10 mouse cellular contexts compared by ENCODE assay signal in genomic region chr16:17633481-17634181, GRCm38 (mm10). TPM values are rescaled to one million over a fixed set of nuclear protein-coding genes. Genes with fewer than 3 reads are reported as not detected.
DNase-seq lines count a peak whose midpoint lies in the region; ATAC-seq and TF ChIP-seq lines count a peak whose summit lies in the region.
"Had no signal": no experiment of that assay in that cellular context is flagged by ENCODE, and none has a peak within 500 bp of the region (broad histone marks: within the 10 kb centered on the region; RNA-seq: fewer than 3 reads in every experiment).

No protein-coding gene starts in this region.

- no peak overlapping the region for H3K9ac ChIP-seq in heart, postnatal 0 days (replicated peaks; ENCODE audit: low read depth, low read length)
- no peak overlapping the region for H3K9ac ChIP-seq in heart, embryonic 12.5 days
- H3K9ac ChIP-seq in midbrain, postnatal 0 days (replicated peaks; ENCODE audit: low read length, poor library complexity, severe bottlenecking) = no peak overlapping the region
- no peak overlapping the region for H3K9ac ChIP-seq in midbrain, embryonic 15.5 days
- H3K9ac ChIP-seq in liver, embryonic 14.5 days (replicated peaks) = no peak overlapping the region
- H3K9ac ChIP-seq in kidney, embryonic 15.5 days = no peak overlapping the region

- WGBS in heart, postnatal 0 days = 70% methylated on average over 8 of the region's 8 CpGs
- WGBS in heart, embryonic 12.5 days = 59% methylated on average over 8 of the region's 8 CpGs
- WGBS in midbrain, postnatal 0 days = 76% methylated on average over 8 of the region's 8 CpGs
- WGBS in midbrain, embryonic 15.5 days = 75% methylated on average over 8 of the region's 8 CpGs
- WGBS in liver, embryonic 14.5 days (ENCODE audit: insufficient replicate concordance) = 59% methylated on average over 8 of the region's 8 CpGs
- WGBS in kidney, embryonic 15.5 days = 83% methylated on average over 8 of the region's 8 CpGs

- no peak overlapping the region for H3K4me2 ChIP-seq in heart, postnatal 0 days (ENCODE audit: low read depth, low read length)
- H3K4me2 ChIP-seq in heart, embryonic 12.5 days = no peak overlapping the region
- H3K4me2 ChIP-seq in midbrain, postnatal 0 days (ENCODE audit: low read depth, low read length, poor library complexity, severe bottlenecking) = no peak overlapping the region
- no peak overlapping the region for H3K4me2 ChIP-seq in midbrain, embryonic 15.5 days
- H3K4me2 ChIP-seq in liver, embryonic 14.5 days (ENCODE audit: low read depth) = no peak overlapping the region
- H3K4me2 ChIP-seq in kidney, embryonic 15.5 days = no peak overlapping the region

- peak; percentile 21 for TF ChIP-seq CTCF in heart, postnatal 0 days (IDR thresholded peaks at IDR 0.05; ENCODE audit: low read depth)
- TF ChIP-seq CTCF in midbrain, postnatal 0 days (IDR thresholded peaks at IDR 0.05) = peak; percentile 50; the same call in 1 of the 2 replicates
- TF ChIP-seq CTCF in liver, embryonic 14.5 days (IDR thresholded peaks at IDR 0.05; ENCODE audit: low read depth) = peak; percentile 77

- TF ChIP-seq EP300 in heart, postnatal 0 days (IDR thresholded peaks at IDR 0.05; ENCODE audit: low read depth) = no peak
- no peak for TF ChIP-seq EP300 in liver, embryonic 14.5 days (IDR thresholded peaks at IDR 0.05; ENCODE audit: low read depth)

- DNase-seq in heart, postnatal 0 days (ENCODE audit: low spot score) = no peak
- DNase-seq in midbrain, postnatal 0 days (ENCODE audit: low spot score) = no peak
- peak; percentile 67 for DNase-seq in R1 (ENCODE audit: low read depth, low spot score)
- no peak for DNase-seq in liver, embryonic 14.5 days (ENCODE audit: low read depth in 3 of 3, low spot score in 3 of 3)
- DNase-seq: lung, postnatal 14 days had no signal

- H3K4me3 ChIP-seq in heart, postnatal 0 days (ENCODE audit: low read depth, low read length) = no peak overlapping the region
- no peak overlapping the region for H3K4me3 ChIP-seq in heart, embryonic 12.5 days
- H3K4me3 ChIP-seq in midbrain, postnatal 0 days (ENCODE audit: low read depth, low read length) = no peak overlapping the region
- no peak overlapping the region for H3K4me3 ChIP-seq in midbrain, embryonic 15.5 days
- H3K4me3 ChIP-seq in liver, embryonic 14.5 days (ENCODE audit: insufficient read depth in 1 of 2, low read depth in 2 of 2, low read length in 2 of 2) = no peak overlapping the region
- H3K4me3 ChIP-seq in kidney, embryonic 15.5 days (replicated peaks) = no peak overlapping the region

- ATAC-seq in heart, postnatal 0 days (ENCODE audit: insufficient read depth, low read depth) = no peak
- ATAC-seq in heart, embryonic 12.5 days (ENCODE audit: insufficient number of reproducible peaks, low FRiP score) = no peak
- ATAC-seq in midbrain, postnatal 0 days (ENCODE audit: low FRiP score) = no peak
- ATAC-seq in midbrain, embryonic 15.5 days (replicated peaks) = no peak
- ATAC-seq in liver, embryonic 14.5 days (ENCODE audit: insufficient read depth) = no peak
- ATAC-seq in erythroid progenitor cell, adult 5-6 weeks (replicated peaks; ENCODE audit: low FRiP score, poor library complexity, severe bottlenecking) = no peak
- ATAC-seq in kidney, embryonic 15.5 days (replicated peaks; ENCODE audit: low FRiP score) = no peak

- peaks cover 45% of the 10 kb centered on the region for H3K36me3 ChIP-seq in heart, postnatal 0 days (replicated peaks; ENCODE audit: control insufficient read depth, insufficient read depth, low read length)
- H3K36me3 ChIP-seq in heart, embryonic 12.5 days = peaks cover 60% of the 10 kb centered on the region
- H3K36me3 ChIP-seq in midbrain, postnatal 0 days (ENCODE audit: insufficient read depth, low read length) = peaks cover 64% of the 10 kb centered on the region
- H3K36me3 ChIP-seq in midbrain, embryonic 15.5 days (replicated peaks) = peaks cover 32% of the 10 kb centered on the region
- peaks cover 56% of the 10 kb centered on the region for H3K36me3 ChIP-seq in liver, embryonic 14.5 days (replicated peaks; ENCODE audit: control insufficient read depth, insufficient read depth, low read depth)
- H3K36me3 ChIP-seq in kidney, embryonic 15.5 days = peaks cover 92% of the 10 kb centered on the region

- H3K9me3 ChIP-seq in heart, postnatal 0 days (replicated peaks; ENCODE audit: control insufficient read depth, low read length) = no peaks in the 10 kb centered on the region
- peaks cover 2% of the 10 kb centered on the region; the same call in 1 of the 2 replicates for H3K9me3 ChIP-seq in heart, embryonic 12.5 days (replicated peaks)
- no peaks in the 10 kb centered on the region for H3K9me3 ChIP-seq in midbrain, postnatal 0 days (ENCODE audit: low read length)
- H3K9me3 ChIP-seq in midbrain, embryonic 15.5 days = no peaks in the 10 kb centered on the region
- H3K9me3 ChIP-seq in liver, embryonic 14.5 days (ENCODE audit: control insufficient read depth, low read length) = no peaks in the 10 kb centered on the region
- H3K9me3 ChIP-seq in kidney, embryonic 15.5 days (replicated peaks) = no peaks in the 10 kb centered on the region

- H3K27me3 ChIP-seq in heart, postnatal 0 days (ENCODE audit: control insufficient read depth, insufficient read depth, low read length) = no peaks in the 10 kb centered on the region
- no peaks in the 10 kb centered on the region for H3K27me3 ChIP-seq in heart, embryonic 12.5 days (replicated peaks)
- H3K27me3 ChIP-seq in midbrain, postnatal 0 days (ENCODE audit: insufficient read depth, low read length) = no peaks in the 10 kb centered on the region
- no peaks in the 10 kb centered on the region for H3K27me3 ChIP-seq in midbrain, embryonic 15.5 days (replicated peaks)
- H3K27me3 ChIP-seq in liver, embryonic 14.5 days (ENCODE audit: control insufficient read depth, insufficient read depth, low read length) = no peaks in the 10 kb centered on the region
- H3K27me3 ChIP-seq in kidney, embryonic 15.5 days = no peaks in the 10 kb centered on the region
- H3K27me3 ChIP-seq: CH12.LX had no signal

- H3K4me1 ChIP-seq in heart, postnatal 0 days (ENCODE audit: control insufficient read depth, insufficient read depth) = peaks cover 8% of the 10 kb centered on the region; the same call in 1 of the 2 replicates
- H3K4me1 ChIP-seq in heart, embryonic 12.5 days (replicated peaks) = peaks cover 33% of the 10 kb centered on the region
- H3K4me1 ChIP-seq in midbrain, postnatal 0 days (ENCODE audit: insufficient read depth, low read length) = no peaks in the 10 kb centered on the region
- no peaks in the 10 kb centered on the region for H3K4me1 ChIP-seq in midbrain, embryonic 15.5 days
- H3K4me1 ChIP-seq in liver, embryonic 14.5 days (replicated peaks; ENCODE audit: control insufficient read depth in 2 of 2, insufficient read depth in 2 of 2, low read length in 1 of 2) = peaks cover 26 to 28% of the 10 kb centered on the region in 2 experiments
- H3K4me1 ChIP-seq in kidney, embryonic 15.5 days = no peaks in the 10 kb centered on the region

- no peak overlapping the region for H3K27ac ChIP-seq in heart, postnatal 0 days (ENCODE audit: low read depth)
- no peak overlapping the region for H3K27ac ChIP-seq in heart, embryonic 12.5 days (ENCODE audit: poor library complexity, severe bottlenecking)
- H3K27ac ChIP-seq in midbrain, postnatal 0 days (ENCODE audit: low read depth, low read length) = no peak overlapping the region
- H3K27ac ChIP-seq in midbrain, embryonic 15.5 days = no peak overlapping the region
- no peak overlapping the region for H3K27ac ChIP-seq in liver, embryonic 14.5 days
- H3K27ac ChIP-seq in kidney, embryonic 15.5 days = no peak overlapping the region

RNA-seq across cellular contexts. Expression of gene Ccdc74a, which starts 12.6 kb away (rescaled TPM):
- total RNA-seq in heart, postnatal 0 days (2014; rRNA removed; ENCODE audit: low replicate concordance) = 3.6 TPM in 1 of 2 replicates, not detected in the other
- 1.5 and 2.5 TPM in 2 replicates for polyA plus RNA-seq in heart, postnatal 0 days (2015; fragmentation: Nextera tagmentation; extraction: Ambion mirVana)
- 4.4 and 5.5 TPM in 2 replicates for polyA plus RNA-seq in heart, embryonic 12.5 days (2016; fragmentation: Nextera tagmentation; extraction: Ambion mirVana)
- 22.5 and 25.3 TPM in 2 replicates for total RNA-seq in midbrain, postnatal 0 days (2014; rRNA removed)
- polyA plus RNA-seq in midbrain, postnatal 0 days (2015; fragmentation: Nextera tagmentation; extraction: Ambion mirVana) = 30.8 and 35.5 TPM in 2 replicates
- polyA plus RNA-seq in midbrain, embryonic 15.5 days (2015; fragmentation: Nextera tagmentation; extraction: Ambion mirVana) = 11.2 and 11.5 TPM in 2 replicates
- 1.6 and 2.5 TPM in 2 replicates for polyA plus RNA-seq in liver, embryonic 14.5 days (2012; rRNA removed)
- 2.6 and 3.4 TPM in 2 replicates for polyA plus RNA-seq in liver, embryonic 14.5 days (2014; fragmentation: Nextera tagmentation; extraction: Ambion mirVana)
- 5.0 and 11.5 TPM in 2 replicates for total RNA-seq in erythroid progenitor cell, adult 5-6 weeks (2015; ENCODE audit: low replicate concordance)
- 2.8 and 13.5 TPM in 2 replicates for total RNA-seq in erythroid progenitor cell, adult 5-6 weeks (2017; ENCODE audit: low replicate concordance)
- polyA plus RNA-seq in kidney, embryonic 15.5 days (2015; fragmentation: Nextera tagmentation; extraction: Ambion mirVana) = 6.8 and 7.8 TPM in 2 replicates
- total RNA-seq: CH12.LX had no signal

RNA-seq across cellular contexts. Expression of gene Smpd4, which starts 14.5 kb away (rescaled TPM):
- 18.2 and 41.1 TPM in 2 replicates for total RNA-seq in heart, postnatal 0 days (2014; rRNA removed; ENCODE audit: low replicate concordance)
- 10.1 and 10.3 TPM in 2 replicates for polyA plus RNA-seq in heart, postnatal 0 days (2015; fragmentation: Nextera tagmentation; extraction: Ambion mirVana)
- 30.3 and 31.4 TPM in 2 replicates for polyA plus RNA-seq in heart, embryonic 12.5 days (2016; fragmentation: Nextera tagmentation; extraction: Ambion mirVana)
- total RNA-seq in midbrain, postnatal 0 days (2014; rRNA removed) = 49.9 and 58.5 TPM in 2 replicates
- 23.4 and 24.7 TPM in 2 replicates for polyA plus RNA-seq in midbrain, postnatal 0 days (2015; fragmentation: Nextera tagmentation; extraction: Ambion mirVana)
- 30.1 and 34.7 TPM in 2 replicates for polyA plus RNA-seq in midbrain, embryonic 15.5 days (2015; fragmentation: Nextera tagmentation; extraction: Ambion mirVana)
- polyA plus RNA-seq in liver, embryonic 14.5 days (2012; rRNA removed) = 28.8 and 33.7 TPM in 2 replicates
- 18.8 and 21.7 TPM in 2 replicates for polyA plus RNA-seq in liver, embryonic 14.5 days (2014; fragmentation: Nextera tagmentation; extraction: Ambion mirVana)
- 59.1 and 97.3 TPM in 2 replicates for total RNA-seq in erythroid progenitor cell, adult 5-6 weeks (2015; ENCODE audit: low replicate concordance)
- 32.6 and 43.5 TPM in 2 replicates for total RNA-seq in erythroid progenitor cell, adult 5-6 weeks (2017; ENCODE audit: low replicate concordance)
- 38.8 and 42.6 TPM in 2 replicates for polyA plus RNA-seq in kidney, embryonic 15.5 days (2015; fragmentation: Nextera tagmentation; extraction: Ambion mirVana)

RNA-seq across cellular contexts. Expression of gene Slc7a4, which starts 50.6 kb away (rescaled TPM):
- total RNA-seq in heart, postnatal 0 days (2014; rRNA removed; ENCODE audit: low replicate concordance) = 28.2 and 33.4 TPM in 2 replicates
- 5.7 and 7.4 TPM in 2 replicates for polyA plus RNA-seq in heart, postnatal 0 days (2015; fragmentation: Nextera tagmentation; extraction: Ambion mirVana)
- 9.2 and 10.9 TPM in 2 replicates for polyA plus RNA-seq in heart, embryonic 12.5 days (2016; fragmentation: Nextera tagmentation; extraction: Ambion mirVana)
- 69.7 and 76.6 TPM in 2 replicates for total RNA-seq in midbrain, postnatal 0 days (2014; rRNA removed)
- polyA plus RNA-seq in midbrain, postnatal 0 days (2015; fragmentation: Nextera tagmentation; extraction: Ambion mirVana) = 45.7 and 46.5 TPM in 2 replicates
- 38.7 and 42.7 TPM in 2 replicates for polyA plus RNA-seq in midbrain, embryonic 15.5 days (2015; fragmentation: Nextera tagmentation; extraction: Ambion mirVana)
- polyA plus RNA-seq in liver, embryonic 14.5 days (2012; rRNA removed) = 1.1 and 2.0 TPM in 2 replicates
- 1.3 and 1.8 TPM in 2 replicates for polyA plus RNA-seq in liver, embryonic 14.5 days (2014; fragmentation: Nextera tagmentation; extraction: Ambion mirVana)
- total RNA-seq in erythroid progenitor cell, adult 5-6 weeks (2015; ENCODE audit: low replicate concordance) = 2.2 TPM in 1 of 2 replicates, not detected in the other
- not detected in 2 replicates for total RNA-seq in erythroid progenitor cell, adult 5-6 weeks (2017; ENCODE audit: low replicate concordance)
- polyA plus RNA-seq in kidney, embryonic 15.5 days (2015; fragmentation: Nextera tagmentation; extraction: Ambion mirVana) = 8.6 and 10.3 TPM in 2 replicates

Comparison
In these comparisons a context has a peak if more than half of its experiments do, and no peak if none do; other contexts are left out.
1. CTCF ChIP-seq: peak in every context shown above with its lines; median percentile 77 in liver, embryonic 14.5 days; 50 in midbrain, postnatal 0 days; 21 in heart, postnatal 0 days.